Mouse (Mus musculus) telencephalon, adult 2 months (tissue): ENCODE measurements around the gene Ampd3.

Source experiments
- DNase-seq: peaks from one replicate; pipeline ENCODE4 v3.0.0-alpha.2; 2011; ENCODE audit warnings: low read depth, low spot score

The Ampd3 gene

DNA sequence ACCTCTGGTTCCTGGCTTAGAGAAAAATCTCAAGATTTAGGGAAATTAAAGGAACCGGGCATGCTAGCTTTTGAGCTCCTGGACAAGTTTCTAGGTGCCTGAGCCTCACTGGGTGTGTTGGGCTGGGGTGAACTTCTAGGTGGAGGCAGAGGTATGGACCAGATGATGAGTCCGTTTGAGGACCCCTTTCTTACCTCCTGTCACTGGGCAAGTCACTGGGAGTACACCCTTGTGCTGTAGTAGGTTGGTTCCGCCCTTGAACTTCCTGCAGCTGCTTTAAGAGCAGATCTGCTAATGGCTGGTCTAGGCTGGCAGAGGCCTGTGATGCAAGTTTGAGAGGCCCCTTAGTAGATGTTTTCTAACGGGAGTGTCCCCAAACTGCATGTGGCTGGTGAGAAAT lies 1.1 kb downstream of the Ampd3 start:
- DNase-seq, result no peak

DNA sequence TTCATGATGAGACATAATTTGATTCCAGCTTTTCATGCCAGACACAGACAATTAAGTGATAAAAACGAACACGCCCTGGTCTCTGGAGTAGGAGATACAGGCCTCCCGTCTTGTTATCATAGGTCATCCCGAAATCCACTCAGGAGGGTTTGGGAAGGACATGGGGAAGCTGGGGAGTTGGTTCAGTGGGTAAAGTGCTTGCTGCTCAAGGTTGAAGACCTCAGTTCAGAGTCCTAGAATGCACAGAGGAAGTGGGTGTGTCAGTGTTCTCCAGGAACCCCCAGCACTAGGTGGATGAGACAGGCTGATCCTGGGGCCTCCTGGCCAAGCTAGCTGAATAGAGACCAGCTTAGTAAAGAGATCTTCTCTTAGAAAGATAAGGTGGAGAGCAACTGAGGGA lies 2.9 kb downstream of the Ampd3 start:
- DNase-seq, result no peak

DNA sequence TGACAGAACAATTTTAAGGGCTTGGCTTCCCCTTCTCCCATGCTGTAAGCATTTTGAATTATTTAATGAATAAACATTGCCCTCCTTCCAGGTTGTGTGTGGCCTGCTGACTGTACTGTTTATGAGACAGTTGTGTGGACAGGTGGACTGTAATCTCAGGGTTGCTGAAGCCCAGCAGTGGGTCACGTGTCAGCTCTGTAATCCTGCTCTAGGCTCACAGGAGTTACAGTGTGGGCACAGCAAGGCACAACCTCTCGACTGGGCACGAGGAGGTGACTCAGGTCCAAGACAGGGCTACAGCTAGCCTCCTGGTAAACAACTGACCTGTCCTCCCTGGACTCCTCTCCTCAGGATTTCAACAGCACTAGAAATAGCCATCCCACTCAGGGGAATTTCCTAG lies 4.3 kb downstream of the Ampd3 start:
- DNase-seq, result no peak

DNA sequence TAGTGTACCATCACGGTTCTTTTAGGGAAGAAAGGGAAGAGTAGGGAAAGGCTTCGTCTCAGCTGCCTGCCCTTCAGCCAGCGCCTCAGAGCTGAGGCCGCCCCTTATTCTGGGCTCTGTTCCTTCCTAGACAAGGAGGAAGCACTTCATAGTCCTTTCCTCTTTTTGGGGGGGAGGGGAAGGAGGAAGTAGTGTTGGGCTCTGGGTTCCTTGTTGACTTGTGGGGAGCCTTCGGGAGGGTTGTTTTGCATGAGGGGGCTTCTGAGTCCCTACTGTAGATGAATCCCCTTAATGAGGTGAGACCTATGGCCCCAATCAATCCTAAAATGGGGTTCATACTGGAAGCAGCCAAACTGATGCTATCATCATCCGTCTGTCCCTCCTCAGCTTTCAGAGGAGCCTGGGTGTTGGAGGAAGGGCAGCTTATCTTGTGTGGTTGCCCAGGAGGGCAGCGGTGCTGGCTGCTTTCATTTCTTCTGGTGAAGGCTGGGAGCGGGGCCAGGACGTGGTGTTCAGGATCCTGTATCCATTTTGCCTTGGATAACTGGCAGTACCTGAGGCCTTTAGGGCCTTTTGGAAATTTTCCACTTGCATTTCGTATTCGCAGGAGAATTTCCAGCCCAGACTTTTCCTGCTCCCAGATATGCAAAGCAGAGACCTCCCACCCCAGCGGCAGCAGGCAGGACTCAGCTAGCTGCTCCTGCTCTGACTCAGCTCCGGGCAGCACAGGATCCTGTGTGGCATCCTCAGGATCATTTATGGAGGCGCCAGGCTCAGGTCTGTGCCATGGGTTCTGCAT lies 5.4 kb downstream of the Ampd3 start:
- DNase-seq, result no peak

DNA sequence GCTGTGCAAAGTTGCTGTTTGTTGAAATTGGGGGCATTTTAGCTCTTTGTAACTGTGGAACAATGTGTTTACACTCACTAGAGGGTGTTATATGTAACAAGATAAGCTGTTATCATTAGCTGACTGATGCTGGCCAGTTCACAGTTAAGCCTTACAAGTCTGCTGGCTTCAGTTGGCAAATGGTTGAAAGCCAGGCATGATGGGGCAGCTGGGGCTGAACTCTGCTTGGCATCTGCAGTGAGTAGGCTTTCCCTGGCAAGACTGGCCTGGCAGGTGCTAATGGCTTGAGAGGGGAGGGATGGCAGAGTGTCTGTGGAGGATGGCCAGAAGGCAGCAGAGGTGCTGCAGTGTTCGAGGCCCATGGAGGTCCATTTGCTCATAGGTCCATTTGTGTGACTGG lies 6.1 kb downstream of the Ampd3 start:
- DNase-seq, result no peak

DNA sequence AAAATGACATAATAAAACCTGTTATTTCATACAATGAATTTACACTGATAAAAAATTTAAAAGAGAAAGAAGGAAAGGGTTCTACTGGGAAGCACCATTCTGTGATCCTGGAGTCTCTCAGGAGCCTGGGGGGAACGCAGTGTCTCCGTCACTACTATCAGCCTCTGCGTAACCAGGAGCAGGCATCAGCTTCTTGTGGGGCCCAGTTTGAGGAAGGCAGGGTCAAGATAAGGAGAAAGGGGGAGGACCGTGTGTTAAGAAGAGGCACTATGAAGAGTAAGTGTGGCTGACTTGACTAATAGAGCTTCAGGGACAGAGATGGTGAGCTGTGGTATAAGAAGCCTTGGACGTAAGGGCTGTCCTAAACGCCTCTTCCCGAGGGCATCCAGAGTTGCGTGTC lies 6.7 kb downstream of the Ampd3 start:
- DNase-seq, result no peak

DNA sequence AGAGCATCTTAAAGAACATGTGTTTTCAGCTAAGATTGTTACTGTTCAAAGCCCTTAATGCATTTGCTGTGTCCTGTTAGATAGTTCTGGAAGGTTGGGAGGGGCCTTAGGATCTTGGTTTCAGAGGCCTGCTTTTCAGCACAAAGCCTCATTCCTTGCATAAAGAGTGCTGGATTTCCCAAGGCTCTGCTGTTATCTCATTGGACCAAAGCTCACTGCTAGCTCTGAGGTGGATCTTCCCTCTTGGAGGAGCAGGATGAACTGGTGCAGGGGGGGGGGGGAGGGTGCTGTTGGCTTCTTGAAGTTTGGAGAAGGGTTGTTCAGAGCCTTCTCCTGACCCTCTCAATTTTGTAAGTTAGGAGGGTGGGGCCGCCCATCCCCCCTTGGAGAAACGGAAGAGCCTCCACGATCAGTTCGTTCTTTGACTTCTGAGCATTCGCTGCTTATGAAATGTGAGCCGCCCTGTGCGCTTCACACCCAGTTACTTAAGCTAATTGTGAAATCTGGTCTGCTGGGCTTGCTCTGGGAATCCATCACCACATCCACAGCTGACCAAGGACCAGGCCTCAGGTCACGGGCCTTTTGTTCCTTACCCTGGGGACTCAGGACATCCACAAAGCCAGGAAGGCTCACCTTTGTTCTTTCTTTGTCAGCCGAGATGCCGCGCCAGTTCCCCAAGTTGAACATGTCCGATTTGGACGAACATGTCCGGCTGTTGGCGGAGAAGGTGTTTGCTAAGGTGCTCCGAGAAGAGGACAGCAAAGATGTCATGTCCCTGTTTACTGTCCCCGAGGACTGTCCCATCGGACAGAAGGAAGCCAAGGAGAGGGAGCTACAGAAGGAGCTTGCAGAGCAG lies 9.4 kb downstream of the Ampd3 start:
- DNase-seq, result no peak

DNA sequence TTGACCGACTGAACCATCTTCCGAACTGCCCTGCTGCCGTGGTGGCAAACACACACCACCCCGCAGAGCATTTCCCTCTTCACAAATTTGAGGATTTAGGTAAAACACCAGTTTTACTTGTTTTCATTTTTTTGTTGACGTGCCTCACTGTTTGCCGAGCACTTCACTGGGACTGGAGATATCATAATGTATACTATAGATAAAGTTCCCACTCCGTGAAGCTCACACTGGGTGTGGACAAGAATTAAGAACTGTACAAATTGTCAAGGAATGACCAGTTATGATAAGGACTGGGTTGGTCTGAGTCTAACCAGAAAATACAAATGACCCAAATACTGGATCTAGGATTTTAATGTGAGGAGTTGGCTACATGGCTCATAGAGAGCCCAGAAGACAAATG lies 10.9 kb downstream of the Ampd3 start:
- no peak for DNase-seq

DNA sequence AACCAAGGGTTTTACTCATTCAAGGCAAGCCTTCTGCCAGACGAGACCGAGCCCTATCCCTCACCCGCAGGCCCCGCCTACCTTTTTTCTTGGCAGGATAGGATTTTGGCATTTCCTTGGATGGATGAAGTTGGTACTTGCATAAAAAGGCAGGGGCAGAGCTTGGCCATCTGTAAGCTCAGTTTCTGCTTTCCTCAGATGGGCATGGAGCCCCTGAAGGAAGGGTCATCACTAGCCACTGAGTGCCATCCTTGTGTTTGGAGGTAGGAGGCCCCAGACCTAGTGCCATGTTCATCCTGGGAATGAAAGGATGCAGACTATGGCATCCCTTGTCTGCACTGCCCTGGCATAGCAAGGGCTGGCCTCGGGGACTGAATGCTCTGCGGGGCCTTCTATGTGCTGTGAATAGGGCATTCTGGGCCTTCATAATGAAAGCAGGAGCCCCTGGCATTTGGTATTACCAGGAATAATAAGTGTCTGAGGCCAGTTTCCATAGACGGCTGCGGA lies 11.7 kb downstream of the Ampd3 start:
- no peak for DNase-seq

DNA sequence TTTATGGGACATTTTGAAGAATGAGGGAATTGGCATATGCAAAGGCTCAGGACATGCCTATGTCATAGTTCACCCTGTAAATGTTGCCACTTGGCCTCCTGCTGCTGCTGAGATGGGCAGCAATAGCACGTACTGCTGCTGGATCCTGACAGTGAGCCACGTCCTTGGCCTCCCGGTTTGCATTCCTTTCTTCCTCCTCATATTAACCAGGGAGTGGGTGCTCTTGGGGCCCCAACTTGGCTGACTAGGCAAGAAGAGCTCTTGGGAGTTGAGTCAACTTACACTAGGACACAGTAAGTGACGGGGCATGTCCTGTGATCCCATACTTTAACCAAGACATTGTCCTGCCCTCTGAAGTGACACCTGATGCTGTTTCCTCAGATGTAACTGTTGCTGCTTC lies 12.5 kb downstream of the Ampd3 start:
- no peak for DNase-seq

DNA sequence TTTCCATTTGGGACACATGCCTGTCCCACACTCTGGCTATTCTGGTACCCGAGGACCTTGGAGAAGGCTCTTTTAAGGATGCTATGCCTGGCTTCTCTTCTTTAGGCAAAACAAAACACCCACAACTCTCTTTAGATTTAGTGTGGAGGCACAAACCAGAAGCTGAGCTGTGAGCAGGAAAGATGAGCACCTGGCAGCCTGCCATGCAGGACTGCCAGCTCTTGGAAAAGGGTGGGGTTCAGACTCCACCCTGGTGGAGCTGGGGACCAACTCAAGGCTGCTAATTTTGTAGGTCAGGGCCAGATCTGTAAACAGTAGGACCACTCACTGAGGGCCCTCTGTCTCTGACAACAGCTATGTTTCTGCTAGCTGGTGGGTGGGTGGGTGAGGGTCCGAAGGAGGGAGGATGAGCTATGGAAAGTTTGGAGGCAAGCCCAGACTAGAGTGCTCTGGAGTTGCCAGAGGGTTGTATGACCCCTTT lies 13.3 kb downstream of the Ampd3 start:
- DNase-seq, result no peak

DNA sequence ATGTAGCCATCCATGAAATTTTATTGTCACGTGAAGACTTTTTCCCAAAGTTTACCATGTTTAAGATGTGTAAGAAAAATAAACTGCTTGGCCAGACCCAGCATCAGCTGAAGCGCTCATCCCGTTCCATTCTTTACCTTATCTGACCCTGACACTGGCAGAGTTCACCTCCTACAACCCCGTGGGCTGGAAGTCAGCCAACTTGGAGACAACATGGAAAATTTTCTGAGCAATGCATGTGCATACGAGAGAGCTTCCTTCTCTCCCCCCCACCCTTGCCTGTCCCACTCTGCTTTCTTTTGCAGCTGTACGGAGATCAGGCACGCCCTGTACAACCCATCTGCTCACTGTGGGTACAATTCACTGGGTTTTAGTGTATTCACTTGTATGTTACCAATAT lies 14.1 kb downstream of the Ampd3 start:
- no peak for DNase-seq

DNA sequence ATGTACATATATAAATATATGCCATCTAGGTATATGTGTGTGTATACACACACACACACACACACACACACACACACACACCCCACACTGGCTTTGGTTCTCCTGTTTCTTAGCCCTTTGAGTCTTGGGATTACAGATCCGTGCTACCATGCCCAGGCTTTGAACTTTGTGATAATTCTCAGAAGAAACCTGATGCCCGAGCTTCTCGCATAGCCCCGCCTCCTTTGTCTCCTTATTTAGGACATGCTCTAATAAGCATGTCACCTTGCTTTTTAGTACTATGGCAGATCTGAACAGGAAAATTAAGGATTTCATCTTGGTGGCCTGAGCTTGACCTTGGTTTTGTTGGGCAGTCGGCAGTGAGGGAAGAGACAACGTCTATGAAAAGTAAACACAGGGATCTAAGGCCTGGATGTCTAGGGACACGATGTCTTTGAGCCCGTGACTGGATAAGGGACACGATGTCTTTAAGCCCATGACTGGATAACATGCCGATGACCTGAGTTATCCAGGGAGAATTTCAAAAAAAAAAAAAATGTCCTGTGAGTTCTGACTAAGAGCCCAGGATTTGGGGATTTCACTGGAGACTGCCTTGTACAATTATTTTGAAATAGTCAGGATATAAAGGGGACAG lies 15.0 kb downstream of the Ampd3 start:
- no peak for DNase-seq

DNA sequence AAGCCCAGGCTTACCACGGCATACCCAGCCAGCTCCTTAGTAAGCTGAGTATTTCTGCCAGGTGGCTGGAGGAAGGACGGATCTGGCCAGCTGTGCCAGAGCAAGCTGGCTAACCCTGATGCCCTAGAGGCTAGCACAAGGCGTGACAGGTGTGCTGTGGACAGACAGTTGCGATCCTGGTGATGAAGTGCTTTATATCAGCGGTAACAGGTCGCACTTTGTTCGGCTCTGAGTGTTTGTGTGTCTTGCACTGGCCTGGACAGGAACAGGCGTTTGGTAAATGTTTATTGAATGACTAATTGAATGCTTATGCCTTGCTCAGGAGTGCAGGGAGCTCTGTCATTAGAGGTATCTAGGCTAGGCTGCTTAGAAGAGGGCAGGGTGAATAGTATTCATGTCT lies 17.0 kb downstream of the Ampd3 start:
- no peak for DNase-seq

DNA sequence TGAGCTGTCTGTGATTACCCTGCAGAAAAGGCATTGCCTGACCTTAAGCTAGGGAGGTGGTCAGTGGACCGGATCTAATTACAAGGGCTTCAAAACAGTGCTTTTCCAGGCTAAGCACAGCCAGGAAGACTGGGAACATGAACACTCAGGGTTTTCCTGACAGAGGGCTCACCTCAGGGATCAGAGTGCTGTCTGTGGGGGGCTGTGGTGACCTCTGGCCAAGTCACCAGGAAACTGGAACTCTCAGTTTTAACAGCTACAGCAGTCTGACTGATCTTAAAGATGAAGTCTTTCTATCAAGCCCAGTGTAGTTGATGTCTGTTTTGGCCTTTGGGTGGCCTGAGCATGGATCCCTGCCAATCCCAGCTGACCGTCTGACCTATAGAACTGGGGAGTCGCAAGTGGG lies 17.7 kb downstream of the Ampd3 start:
- no peak for DNase-seq

DNA sequence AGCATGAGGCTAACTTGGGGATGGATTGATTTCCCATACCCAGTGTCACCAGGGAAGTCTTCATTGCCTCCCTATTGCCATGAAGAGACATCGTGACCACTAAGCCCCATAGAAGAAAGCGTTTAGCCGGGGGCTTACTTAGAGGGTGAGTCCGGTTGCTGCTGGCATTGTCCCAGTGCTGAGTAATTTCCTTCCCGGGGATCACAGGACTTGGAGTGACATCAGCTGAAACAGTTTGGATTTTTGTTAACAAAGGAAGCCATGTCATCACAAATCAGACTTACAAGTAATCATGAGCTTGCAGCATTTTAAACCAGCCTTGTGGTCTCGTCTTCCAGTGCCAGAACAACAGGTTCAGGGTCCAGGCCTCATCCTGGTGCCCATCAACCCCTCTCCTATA lies 19.3 kb downstream of the Ampd3 start:
- no peak for DNase-seq

DNA sequence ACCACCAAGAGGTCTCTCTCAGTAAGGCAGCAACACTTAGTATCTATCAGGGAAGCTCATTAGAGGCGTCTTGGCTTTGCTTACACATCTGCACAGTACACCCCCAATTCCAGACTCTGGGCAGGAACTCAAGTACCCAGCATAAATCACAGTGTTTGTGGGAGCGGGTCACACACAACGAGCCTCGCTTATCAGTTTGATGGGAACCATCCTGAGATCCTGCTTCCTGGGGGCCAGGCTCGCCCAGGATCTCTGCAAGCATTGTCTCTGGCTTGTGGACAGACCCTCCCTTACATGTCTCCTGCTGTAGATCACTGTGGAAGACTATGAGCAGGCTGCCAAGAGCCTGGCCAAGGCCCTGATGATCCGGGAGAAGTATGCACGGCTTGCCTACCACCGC lies 22.9 kb downstream of the Ampd3 start:
- no peak for DNase-seq

DNA sequence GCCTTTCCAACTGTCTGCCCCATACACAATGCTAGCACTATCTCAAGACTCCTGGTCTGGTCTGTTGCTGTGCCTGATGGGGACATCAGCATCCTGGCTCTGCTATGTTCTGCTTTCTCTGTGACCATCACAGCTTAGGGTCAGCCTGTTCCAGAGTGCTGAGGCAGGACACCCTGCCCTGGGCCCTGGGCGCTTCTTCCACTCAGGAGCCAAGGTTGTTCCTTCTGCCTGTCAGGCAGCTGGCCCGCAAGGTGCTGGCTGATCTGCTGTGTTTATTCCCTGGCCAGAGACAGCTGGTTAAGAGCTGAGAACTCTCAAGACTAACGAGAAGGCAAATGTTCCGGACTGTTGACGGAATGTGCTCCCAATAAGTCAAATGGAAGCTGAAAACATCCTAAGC lies 24.2 kb downstream of the Ampd3 start:
- DNase-seq, result no peak

DNA sequence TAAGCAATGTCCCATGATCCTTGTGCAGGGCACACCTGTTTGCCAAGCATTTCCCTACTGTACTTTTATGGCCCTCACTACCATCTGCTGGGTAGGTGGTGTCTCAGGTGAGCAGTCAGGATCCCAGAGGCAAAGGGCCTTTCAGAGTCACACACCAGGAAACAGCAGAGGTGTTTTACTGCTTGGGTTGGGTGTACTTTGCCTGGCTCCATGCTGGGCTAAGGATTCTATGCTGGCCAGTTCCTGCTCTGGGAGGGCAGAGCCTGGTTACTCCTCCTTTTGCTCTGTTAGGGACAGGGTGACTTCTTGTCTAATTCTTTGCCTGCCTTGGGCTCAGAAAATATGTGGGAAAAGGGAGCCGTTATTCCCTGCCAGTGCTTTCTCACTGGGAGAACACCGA lies 24.8 kb downstream of the Ampd3 start:
- no peak for DNase-seq

DNA sequence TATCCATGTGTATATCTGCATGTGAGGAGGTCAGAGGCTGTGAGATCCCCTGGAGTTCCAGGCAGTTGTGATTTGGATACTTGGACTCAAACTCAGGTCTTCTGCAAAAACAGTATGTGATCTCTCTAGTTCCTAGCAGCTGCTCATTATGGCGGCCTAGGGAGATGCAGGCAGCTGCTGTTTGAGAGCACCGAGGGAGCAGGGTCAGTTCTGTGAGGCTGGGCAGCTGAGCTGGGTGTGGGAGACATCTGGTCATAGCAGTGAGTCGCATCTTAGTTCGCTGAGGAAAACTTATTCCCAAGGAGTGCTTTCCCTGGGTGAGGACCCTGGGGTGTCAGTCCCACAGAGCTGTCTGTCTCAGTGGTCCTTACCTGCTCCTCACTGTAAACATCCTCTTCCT lies 26.7 kb downstream of the Ampd3 start:
- no peak for DNase-seq

DNA sequence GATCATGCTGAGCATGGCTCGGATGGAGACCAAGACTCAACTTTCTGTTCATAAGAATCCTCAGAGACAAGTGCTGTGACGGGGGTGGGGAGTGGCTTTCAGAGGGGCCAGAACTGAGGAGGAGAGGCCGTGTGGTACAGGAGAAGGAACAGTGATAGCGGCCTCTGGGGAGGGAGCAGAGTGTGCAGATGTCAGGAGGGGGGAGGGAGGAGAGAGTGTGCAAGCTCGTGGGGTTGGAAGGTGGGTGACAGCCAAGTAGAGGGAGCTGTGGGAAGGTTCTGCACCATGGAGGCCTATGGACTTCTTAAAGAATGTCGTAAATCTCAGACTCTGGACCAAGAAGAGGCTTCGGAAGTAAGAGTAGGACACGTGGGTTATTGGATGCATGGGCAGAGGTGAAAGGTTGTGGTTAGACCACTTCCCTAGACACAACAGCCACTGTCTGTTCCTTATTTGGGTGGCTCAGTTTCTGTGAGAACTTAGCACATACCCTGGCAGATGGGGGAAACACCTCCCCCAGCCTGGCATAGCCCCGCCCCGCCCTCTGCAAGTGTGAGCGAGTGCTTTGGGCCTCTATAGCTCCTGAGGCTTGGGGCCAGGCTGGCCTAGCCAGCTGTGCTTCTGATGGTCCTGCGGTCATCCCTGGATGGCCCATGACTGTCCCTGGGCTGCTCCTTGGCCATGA lies 28.5 kb downstream of the Ampd3 start:
- no peak for DNase-seq
